Mouse (Mus musculus) heart, postnatal 0 days (tissue): ENCODE data around the gene Dgkd.

Source experiments
- CTCF ChIP-seq: IDR thresholded peaks from 2 replicates; pipeline ENCODE4 v1.5.1; 2016; ENCODE audit warnings: antibody characterized with exemption, control low read depth, low read depth
- EP300 ChIP-seq: IDR thresholded peaks from 2 replicates; pipeline ENCODE4 v1.6.1; 2016; ENCODE audit warnings: antibody characterized with exemption, low read depth

DNA sequence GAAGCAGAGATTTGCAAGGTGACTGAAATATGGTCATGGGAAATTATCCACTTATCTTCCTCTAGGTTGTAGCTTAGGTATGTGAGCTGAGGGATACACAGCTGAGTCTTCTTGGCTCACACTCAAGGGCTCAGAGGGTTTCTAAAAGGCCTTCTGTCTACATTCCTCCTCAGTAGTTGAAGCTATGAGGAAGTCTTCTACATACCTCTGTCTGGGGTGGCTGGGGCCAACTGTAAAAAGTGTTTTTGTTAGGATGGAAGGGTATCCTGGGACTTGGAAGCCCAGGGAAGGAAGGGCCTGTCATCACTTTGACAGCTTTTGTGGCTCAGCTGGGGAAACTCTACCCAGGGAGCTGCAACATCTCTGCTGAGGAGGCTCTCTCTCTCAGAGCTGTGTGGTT, 18.5 kb downstream of the Dgkd start:
- TF ChIP-seq CTCF (no peak), EP300 (no peak)
